Mouse (Mus musculus) bone marrow macrophage, adult 2 months (primary cell): ENCODE measurements around the gene Srsf5. TPM values are rescaled to one million over a fixed set of nuclear protein-coding genes. Genes with fewer than 3 reads are reported as not detected.

Experiments
- H3K27ac ChIP-seq: 2 replicates; pipeline ENCODE4 v1.5.1; 2012; ENCODE audit warnings: low read depth, low read length; ENCODE audit not compliant: insufficient read depth
- H3K4me1 ChIP-seq: 2 replicates; pipeline ENCODE4 v1.6.1; 2012; ENCODE audit warnings: low read length; ENCODE audit not compliant: control insufficient read depth, insufficient read depth
- H3K4me3 ChIP-seq: 2 replicates; pipeline ENCODE4 v1.5.1; 2012; ENCODE audit warnings: mild to moderate bottlenecking, low read length, moderate library complexity; ENCODE audit not compliant: insufficient read depth
- CTCF ChIP-seq: IDR thresholded peaks from 2 replicates; pipeline ENCODE4 v1.5.1; 2012; ENCODE audit warnings: low read depth, mild to moderate bottlenecking, low read length, moderate library complexity
- POLR2A ChIP-seq: IDR thresholded peaks from 2 replicates; pipeline ENCODE4 v1.6.1; 2012; ENCODE audit warnings: mild to moderate bottlenecking, low read depth, low read length, borderline replicate concordance
- polyA plus RNA-seq: library from polyadenylated mRNA; stranded (reverse); fragments of >200 nt; gene quantifications from 2 replicates; pipeline ENCODE4 v1.2.4, GENCODE M21; 2012; ENCODE audit not compliant: missing spikeins, insufficient read depth, insufficient read length

Gene Srsf5
- polyA plus RNA-seq, 1 experiment: 556 TPM

DNA sequence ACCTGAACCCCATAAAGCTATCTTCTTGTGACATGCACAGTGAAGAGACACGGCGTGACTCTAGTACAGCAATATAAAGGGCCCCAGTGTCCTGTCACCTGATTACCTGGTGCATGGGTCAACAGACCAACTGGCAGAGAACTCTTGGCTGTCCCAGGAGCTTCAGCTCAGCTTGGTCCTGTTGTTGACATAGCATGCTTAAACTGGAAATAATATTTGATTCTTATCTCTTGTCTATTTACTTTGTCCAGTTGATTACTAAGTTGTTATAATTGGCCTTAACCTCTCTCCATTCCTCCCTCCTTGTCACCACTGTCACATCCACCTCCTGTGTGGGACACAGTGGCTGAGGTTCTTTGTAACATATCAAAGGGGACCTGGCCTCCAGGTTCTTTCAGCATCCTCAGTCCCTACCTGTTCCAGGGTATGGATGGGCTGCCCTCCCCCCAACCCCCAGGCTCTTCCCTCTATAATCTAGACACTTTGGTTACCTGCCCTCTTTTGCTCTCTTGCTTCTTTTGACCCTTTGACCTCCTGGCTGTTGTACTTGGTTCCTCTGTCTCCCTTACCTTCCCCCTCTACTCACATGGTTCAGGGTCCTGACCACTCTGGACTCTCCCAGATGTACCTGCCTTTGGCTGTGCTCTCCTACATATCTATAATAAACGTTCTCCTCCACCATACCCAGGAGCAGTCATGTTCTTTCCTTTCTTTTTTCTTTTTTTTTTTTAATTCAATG, 13.7 kb upstream of the Srsf5 start:
- TF ChIP-seq CTCF: no peak
- H3K27ac ChIP-seq: no peak overlapping the region
- H3K4me3 ChIP-seq: no peak overlapping the region
- no peaks in the 10 kb centered on the region for H3K4me1 ChIP-seq

GRCm38 (mm10) chr12:80932865-80933264, 12.4 kb upstream of the Srsf5 start:
- Histone ChIP-seq H3K4me1 (peaks cover 8% of the 10 kb centered on the region), H3K27ac (no peak overlapping the region), H3K4me3 (no peak overlapping the region)
- no peak for TF ChIP-seq POLR2A
- TF ChIP-seq CTCF: no peak

DNA sequence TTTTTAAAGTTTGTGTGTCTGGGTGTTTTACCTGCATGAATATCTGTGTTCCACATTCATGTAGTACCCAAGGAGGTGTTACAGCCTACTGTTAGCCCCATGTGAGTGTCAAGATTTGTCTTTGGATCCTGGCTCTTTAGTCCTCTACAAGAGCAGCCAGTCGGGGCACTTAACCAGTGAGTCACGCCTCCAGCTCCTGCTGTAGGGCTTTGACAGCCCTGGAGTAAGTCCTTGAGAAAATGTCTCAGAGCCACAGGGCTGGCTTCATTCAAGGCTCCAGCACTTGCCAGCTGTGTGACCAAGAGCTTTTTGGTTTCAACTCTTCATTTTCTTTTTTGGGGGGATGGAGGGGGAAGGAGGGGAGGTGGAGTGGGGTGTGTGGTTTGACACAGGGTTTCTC, 8.6 kb upstream of the Srsf5 start:
- H3K4me1 ChIP-seq: peaks cover 18% of the 10 kb centered on the region
- no peak for TF ChIP-seq CTCF
- no peak for TF ChIP-seq POLR2A
- no peak overlapping the region for H3K4me3 ChIP-seq
- no peak overlapping the region for H3K27ac ChIP-seq

- no peak for TF ChIP-seq CTCF
- TF ChIP-seq POLR2A: no peak
- peaks cover 18% of the 10 kb centered on the region for H3K4me1 ChIP-seq
- peak overlapping the region; percentile 0; the same call in 1 of the 2 replicates for H3K27ac ChIP-seq
- H3K4me3 ChIP-seq: no peak overlapping the region
Measured at GRCm38 (mm10) chr12:80937331-80938029, 7.8 kb upstream of the Srsf5 start.

DNA sequence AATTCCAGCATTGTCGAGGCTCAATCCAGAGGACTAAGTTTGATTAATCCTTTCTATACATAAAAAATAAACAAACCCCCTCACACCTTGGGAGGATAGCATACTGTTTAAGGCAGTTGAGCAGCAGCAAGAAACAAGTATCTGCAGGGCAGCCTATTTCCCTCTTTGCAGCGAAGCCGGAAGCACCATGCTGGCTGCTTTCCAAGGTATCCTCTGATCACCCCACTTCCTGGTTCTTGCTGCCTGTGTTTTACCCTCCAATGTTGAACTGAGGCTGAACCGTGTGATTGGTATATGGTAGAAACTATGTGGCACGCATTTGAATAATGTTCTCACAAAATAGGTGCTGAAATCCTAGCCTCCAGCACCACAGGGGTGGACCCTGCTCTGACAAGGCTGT, 6.7 kb upstream of the Srsf5 start:
- TF ChIP-seq CTCF (no peak), POLR2A (no peak)
- Histone ChIP-seq H3K27ac (peak overlapping the region; percentile 97), H3K4me1 (peaks cover 18% of the 10 kb centered on the region), H3K4me3 (peak overlapping the region; percentile 34)

GRCm38 (mm10) chr12:80939165-80939564, 6.1 kb upstream of the Srsf5 start:
- peak overlapping the region; percentile 97 for H3K27ac ChIP-seq
- H3K4me1 ChIP-seq: peaks cover 18% of the 10 kb centered on the region
- H3K4me3 ChIP-seq: peak overlapping the region; percentile 34
- no peak for TF ChIP-seq POLR2A
- TF ChIP-seq CTCF: no peak

- Histone ChIP-seq H3K4me1 (peaks cover 18% of the 10 kb centered on the region), H3K27ac (no peak overlapping the region), H3K4me3 (no peak overlapping the region)
- TF ChIP-seq POLR2A (no peak), CTCF (no peak)
Measured at GRCm38 (mm10) chr12:80941886-80942285, 3.4 kb upstream of the Srsf5 start.

DNA sequence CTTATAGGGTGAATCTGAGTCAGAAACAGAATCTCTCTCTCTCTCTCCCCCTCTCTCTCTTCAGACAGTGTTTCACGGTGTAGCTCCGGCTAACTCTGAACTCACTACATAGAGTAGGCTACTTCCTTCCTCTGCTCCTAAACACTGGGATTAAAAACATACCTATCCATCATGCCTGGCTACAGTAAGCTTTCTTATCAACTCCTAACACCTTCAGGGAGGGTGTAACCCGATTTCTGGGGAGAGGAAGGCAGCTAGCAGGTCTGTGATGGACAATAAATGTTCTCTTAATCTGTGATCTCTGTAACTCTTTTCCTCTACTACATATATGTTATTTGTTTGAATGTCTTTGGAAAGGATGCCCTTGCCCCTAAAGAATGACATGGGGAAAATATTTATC, 1.9 kb upstream of the Srsf5 start:
- Histone ChIP-seq H3K27ac (no peak overlapping the region), H3K4me1 (peaks cover 18% of the 10 kb centered on the region), H3K4me3 (no peak overlapping the region)
- no peak for TF ChIP-seq CTCF
- TF ChIP-seq POLR2A: no peak

GRCm38 (mm10) chr12:80944204-80944603, 1.1 kb upstream of the Srsf5 start:
- TF ChIP-seq CTCF (no peak), POLR2A (no peak)
- Histone ChIP-seq H3K27ac (no peak overlapping the region), H3K4me3 (no peak overlapping the region)

DNA sequence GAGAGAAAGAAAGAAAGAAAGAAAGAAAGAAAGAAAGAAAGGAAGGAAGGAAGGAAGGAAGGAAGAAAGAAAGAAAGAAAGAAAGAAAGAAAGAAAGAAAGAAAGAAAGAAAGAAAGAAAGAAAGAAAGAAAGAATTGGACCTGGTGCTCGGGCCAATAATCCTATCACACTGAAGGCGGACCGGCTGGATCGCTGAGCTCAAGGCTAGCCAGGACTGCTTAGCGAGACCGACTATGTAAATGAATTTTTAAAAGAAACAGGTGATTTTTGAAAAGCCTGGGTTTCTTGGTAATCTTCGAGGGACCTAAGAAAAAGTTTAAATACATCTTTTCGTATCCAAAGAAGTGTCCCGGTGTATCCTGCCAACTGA, 356 bp upstream of the Srsf5 start:
- Histone ChIP-seq H3K27ac (peak overlapping the region; percentile 28; the same call in 1 of the 2 replicates), H3K4me1 (peaks cover 15% of the 10 kb centered on the region), H3K4me3 (peak overlapping the region; percentile 69)

More at GRCm38 (mm10) chr12:80944204-80944603, 1.1 kb upstream of the Srsf5 start:
- peaks cover 18% of the 10 kb centered on the region for H3K4me1 ChIP-seq

GRCm38 (mm10) chr12:80945996-80946355, 672 bp downstream of the Srsf5 start:
- TF ChIP-seq POLR2A (no peak), CTCF (no peak)
- H3K4me1 ChIP-seq: peaks cover 10% of the 10 kb centered on the region
- H3K27ac ChIP-seq: peak overlapping the region; percentile 69
- peak overlapping the region; percentile 69 for H3K4me3 ChIP-seq
